Mouse (Mus musculus): ENCODE results near the gene Pmis2. TPM values are rescaled to one million over a fixed set of nuclear protein-coding genes. Genes with fewer than 3 reads are reported as not detected.

Pmis2 gene
- polyA plus RNA-seq, 1 experiment from 2014 or later: not detected

Other genes with a start within 250 kb of the Pmis2 start
- 2.5 and 2.9 TPM in 2 replicates for gene Nfkbid, start 249.9 kb downstream of the Pmis2 start, polyA plus RNA-seq (2015; fragmentation: Nextera tagmentation; extraction: Ambion mirVana)
- gene Aplp1, start 226.1 kb downstream of the Pmis2 start, polyA plus RNA-seq (2015; fragmentation: Nextera tagmentation; extraction: Ambion mirVana): 742 and 752 TPM in 2 replicates
- gene Kirrel2, start 213.9 kb downstream of the Pmis2 start, polyA plus RNA-seq (2015; fragmentation: Nextera tagmentation; extraction: Ambion mirVana): 3.0 and 4.2 TPM in 2 replicates
- 0.98 and 1.7 TPM in 2 replicates for gene Nphs1, start 213.3 kb downstream of the Pmis2 start, polyA plus RNA-seq (2015; fragmentation: Nextera tagmentation; extraction: Ambion mirVana)
- not detected in 2 replicates for gene Prodh2, start 178.0 kb downstream of the Pmis2 start, polyA plus RNA-seq (2015; fragmentation: Nextera tagmentation; extraction: Ambion mirVana)
- gene Arhgap33, start 136.5 kb downstream of the Pmis2 start, polyA plus RNA-seq (2015; fragmentation: Nextera tagmentation; extraction: Ambion mirVana): 94.8 and 134 TPM in 2 replicates
- 14.2 TPM in 2 replicates for gene Hspb6, start 119.4 kb downstream of the Pmis2 start, polyA plus RNA-seq (2015; fragmentation: Nextera tagmentation; extraction: Ambion mirVana)
- 6.8 and 7.5 TPM in 2 replicates for gene Proser3, start 119.3 kb downstream of the Pmis2 start, polyA plus RNA-seq (2015; fragmentation: Nextera tagmentation; extraction: Ambion mirVana)
- gene Lin37, start 111.8 kb downstream of the Pmis2 start, polyA plus RNA-seq (2015; fragmentation: Nextera tagmentation; extraction: Ambion mirVana): 51.0 and 58.7 TPM in 2 replicates
- gene U2af1l4, start 108.3 kb downstream of the Pmis2 start, polyA plus RNA-seq (2015; fragmentation: Nextera tagmentation; extraction: Ambion mirVana): 86.8 and 96.9 TPM in 2 replicates
- gene Gm49396, start 108.3 kb downstream of the Pmis2 start, polyA plus RNA-seq (2015; fragmentation: Nextera tagmentation; extraction: Ambion mirVana): 13.7 and 17.4 TPM in 2 replicates
- 121 and 132 TPM in 2 replicates for gene Psenen, start 108.0 kb downstream of the Pmis2 start, polyA plus RNA-seq (2015; fragmentation: Nextera tagmentation; extraction: Ambion mirVana)
- gene Igflr1, start 106.2 kb downstream of the Pmis2 start, polyA plus RNA-seq (2015; fragmentation: Nextera tagmentation; extraction: Ambion mirVana): 4.0 and 6.8 TPM in 2 replicates
- 8.1 and 9.3 TPM in 2 replicates for gene Kmt2b, start 82.9 kb downstream of the Pmis2 start, polyA plus RNA-seq (2015; fragmentation: Nextera tagmentation; extraction: Ambion mirVana)
- gene Zbtb32, start 72.7 kb downstream of the Pmis2 start, polyA plus RNA-seq (2015; fragmentation: Nextera tagmentation; extraction: Ambion mirVana): 0.11 and 0.21 TPM in 2 replicates
- 0.70 and 0.72 TPM in 2 replicates for gene Upk1a, start 58.8 kb downstream of the Pmis2 start, polyA plus RNA-seq (2015; fragmentation: Nextera tagmentation; extraction: Ambion mirVana)
- gene Cox6b1, start 45.5 kb downstream of the Pmis2 start, polyA plus RNA-seq (2015; fragmentation: Nextera tagmentation; extraction: Ambion mirVana): 1,112 and 1,310 TPM in 2 replicates
- gene Etv2, start 35.8 kb downstream of the Pmis2 start, polyA plus RNA-seq (2015; fragmentation: Nextera tagmentation; extraction: Ambion mirVana): not detected in 2 replicates
- 125 and 128 TPM in 2 replicates for gene Rbm42, start 21.3 kb downstream of the Pmis2 start, polyA plus RNA-seq (2015; fragmentation: Nextera tagmentation; extraction: Ambion mirVana)
- gene Haus5, start 6.6 kb downstream of the Pmis2 start, polyA plus RNA-seq (2015; fragmentation: Nextera tagmentation; extraction: Ambion mirVana): 25.7 and 28.8 TPM in 2 replicates
- gene 2200002J24Rik, start 27.3 kb upstream of the Pmis2 start, polyA plus RNA-seq (2015; fragmentation: Nextera tagmentation; extraction: Ambion mirVana): not detected in 2 replicates
- 3.0 and 3.7 TPM in 2 replicates for gene Atp4a, start 40.6 kb upstream of the Pmis2 start, polyA plus RNA-seq (2015; fragmentation: Nextera tagmentation; extraction: Ambion mirVana)
- 278 and 301 TPM in 2 replicates for gene Tmem147, start 57.9 kb upstream of the Pmis2 start, polyA plus RNA-seq (2015; fragmentation: Nextera tagmentation; extraction: Ambion mirVana)
- 0.82 and 1.1 TPM in 2 replicates for gene Gapdhs, start 72.1 kb upstream of the Pmis2 start, polyA plus RNA-seq (2015; fragmentation: Nextera tagmentation; extraction: Ambion mirVana)
- 0.98 and 1.0 TPM in 2 replicates for gene Sbsn, start 79.9 kb upstream of the Pmis2 start, polyA plus RNA-seq (2015; fragmentation: Nextera tagmentation; extraction: Ambion mirVana)
- 1.8 and 2.2 TPM in 2 replicates for gene Dmkn, start 92.2 kb upstream of the Pmis2 start, polyA plus RNA-seq (2015; fragmentation: Nextera tagmentation; extraction: Ambion mirVana)
- gene Krtdap, start 116.3 kb upstream of the Pmis2 start, polyA plus RNA-seq (2015; fragmentation: Nextera tagmentation; extraction: Ambion mirVana): 0.38 TPM in 1 of 2 replicates, not detected in the other
- 0.10 and 0.25 TPM in 2 replicates for gene Ffar2, start 152.2 kb upstream of the Pmis2 start, polyA plus RNA-seq (2015; fragmentation: Nextera tagmentation; extraction: Ambion mirVana)
- gene Ffar3, start 184.6 kb upstream of the Pmis2 start, polyA plus RNA-seq (2015; fragmentation: Nextera tagmentation; extraction: Ambion mirVana): 0.09 and 0.21 TPM in 2 replicates
- 0.06 TPM in 1 of 2 replicates, not detected in the other for gene Ffar1, start 190.0 kb upstream of the Pmis2 start, polyA plus RNA-seq (2015; fragmentation: Nextera tagmentation; extraction: Ambion mirVana)
- gene Cd22, start 208.7 kb upstream of the Pmis2 start, polyA plus RNA-seq (2015; fragmentation: Nextera tagmentation; extraction: Ambion mirVana): 0.26 TPM in 1 of 2 replicates, not detected in the other
- gene Mag, start 243.3 kb upstream of the Pmis2 start, polyA plus RNA-seq (2015; fragmentation: Nextera tagmentation; extraction: Ambion mirVana): 5.3 and 5.8 TPM in 2 replicates

All from hindbrain, embryonic 16.5 days (tissue).